Mouse (Mus musculus) CH12.LX (cell line): ENCODE measurements around the gene Napsa. TPM values are rescaled to one million over a fixed set of nuclear protein-coding genes. Genes with fewer than 3 reads are reported as not detected.

Experiments
- DNase-seq: peaks from one replicate; pipeline ENCODE4 v3.0.0-alpha.2; 2013; ENCODE audit errors: extremely low read depth
- H3K27ac ChIP-seq: 2 replicates; pipeline ENCODE4 v1.5.1; 2012; ENCODE audit warnings: low read depth, mild to moderate bottlenecking, control low read depth, moderate library complexity; ENCODE audit not compliant: insufficient read depth
- H3K27me3 ChIP-seq: replicated peaks from 2 replicates; pipeline ENCODE3; 2012; ENCODE audit warnings: inconsistent platforms
- H3K36me3 ChIP-seq, 2 experiments: replicated peaks in 1 of 2; 2 replicates each; pipeline versions ENCODE3 to v1.6.1; 2012; ENCODE audit warnings: inconsistent platforms in 1 of 2, low read length in 1 of 2, mild to moderate bottlenecking in 1 of 2, mixed read lengths in 1 of 2, moderate library complexity in 1 of 2; ENCODE audit not compliant: control insufficient read depth in 1 of 2, insufficient read depth in 1 of 2
- H3K4me1 ChIP-seq, 2 experiments: 2 replicates each; pipeline ENCODE4 v1.6.1; 2012; ENCODE audit warnings: inconsistent platforms in 1 of 2, moderate library complexity in 1 of 2; ENCODE audit not compliant: insufficient read depth in 2 of 2, control insufficient read depth in 1 of 2
- H3K4me2 ChIP-seq: 2 replicates; pipeline ENCODE4 v1.6.1; 2012; ENCODE audit warnings: low read depth, mild to moderate bottlenecking, control low read depth; ENCODE audit not compliant: poor library complexity, insufficient read depth, severe bottlenecking
- H3K4me3 ChIP-seq, 3 experiments: fragments of 150-350 bp in 1 of 3; sonication (generic) in 1 of 3; replicated peaks in 1 of 3; 2 replicates each; pipeline versions ENCODE3 to v1.5.1; 2011 to 2012; ENCODE audit warnings: low read depth in 2 of 3, low read length in 2 of 3, mild to moderate bottlenecking in 2 of 3, moderate library complexity in 2 of 3, control low read depth in 1 of 3, improper control_type of control experiment in 1 of 3, inconsistent platforms in 1 of 3, mixed read lengths in 1 of 3; ENCODE audit not compliant: poor library complexity in 1 of 3
- H3K79me2 ChIP-seq: replicated peaks from 2 replicates; pipeline ENCODE4 v1.6.1; 2012; ENCODE audit warnings: mild to moderate bottlenecking, moderate library complexity; ENCODE audit not compliant: control insufficient read depth, poor library complexity, insufficient read depth, severe bottlenecking; ENCODE audit errors: extremely low read depth
- H3K9ac ChIP-seq: 2 replicates; pipeline ENCODE4 v1.6.1; 2012; ENCODE audit warnings: low read depth, mild to moderate bottlenecking, control low read depth, moderate library complexity; ENCODE audit not compliant: insufficient read depth
- H3K9me3 ChIP-seq: replicated peaks from 2 replicates; pipeline ENCODE3; 2012; ENCODE audit warnings: low read length, inconsistent platforms, mixed read lengths
- BHLHE40 ChIP-seq: IDR thresholded peaks from 2 replicates; pipeline ENCODE4 v1.6.1; 2011; ENCODE audit warnings: mild to moderate bottlenecking, low read depth, low read length, improper control_type of control experiment
- CTCF ChIP-seq, 2 experiments: IDR thresholded peaks in 1 of 2; conservative IDR thresholded peaks in 1 of 2; 2 replicates each; pipeline ENCODE4 v1.5.1; 2011 to 2012; ENCODE audit warnings: low read depth in 2 of 2, low read length in 2 of 2, improper control_type of control experiment in 1 of 2, inconsistent platforms in 1 of 2, mild to moderate bottlenecking in 1 of 2, moderate library complexity in 1 of 2
- E2F4 ChIP-seq: IDR thresholded peaks from 2 replicates; pipeline ENCODE4 v1.6.1; 2011; ENCODE audit warnings: low read depth, low read length, improper control_type of control experiment; ENCODE audit not compliant: insufficient replicate concordance
- ETS1 ChIP-seq: conservative IDR thresholded peaks from 2 replicates; pipeline ENCODE4 v1.6.1; 2012; ENCODE audit warnings: low read depth, mild to moderate bottlenecking, inconsistent platforms, low read length, improper control_type of control experiment, moderate library complexity
- JUND ChIP-seq: conservative IDR thresholded peaks from 2 replicates; pipeline ENCODE4 v1.6.1; 2011; ENCODE audit warnings: low read depth, low read length, improper control_type of control experiment
- KAT2A ChIP-seq: IDR thresholded peaks from 2 replicates; pipeline ENCODE4 v1.6.1; 2012; ENCODE audit warnings: low read length, improper control_type of control experiment, inconsistent platforms; ENCODE audit not compliant: insufficient replicate concordance
- MAX ChIP-seq: IDR thresholded peaks from 2 replicates; pipeline ENCODE4 v1.6.1; 2011; ENCODE audit warnings: low read length, improper control_type of control experiment
- MAZ ChIP-seq: IDR thresholded peaks from 2 replicates; pipeline ENCODE4 v1.6.1; 2012; ENCODE audit warnings: low read depth, mild to moderate bottlenecking, inconsistent platforms, low read length, improper control_type of control experiment, moderate library complexity
- MYC ChIP-seq: IDR thresholded peaks from 2 replicates; pipeline ENCODE4 v1.6.1; 2011; ENCODE audit warnings: low read depth, mild to moderate bottlenecking, improper control_type of control experiment, low read length
- NELFE ChIP-seq: IDR thresholded peaks from 2 replicates; pipeline ENCODE4 v1.6.1; 2011; ENCODE audit warnings: low read depth, low read length, improper control_type of control experiment
- NRF1 ChIP-seq: IDR thresholded peaks from 2 replicates; pipeline ENCODE4 v1.6.1; 2014; ENCODE audit warnings: low read depth, mild to moderate bottlenecking, inconsistent platforms, low read length, improper control_type of control experiment, moderate library complexity
- PAX5 ChIP-seq: IDR thresholded peaks from 2 replicates; pipeline ENCODE4 v1.6.1; 2012; ENCODE audit warnings: low read length, inconsistent platforms, mixed read lengths
- POLR2A ChIP-seq: IDR thresholded peaks from 2 replicates; pipeline ENCODE4 v1.6.1; 2011; ENCODE audit warnings: low read depth, mild to moderate bottlenecking, improper control_type of control experiment, low read length
- SMC3 ChIP-seq: IDR thresholded peaks from 2 replicates; pipeline ENCODE4 v1.6.1; 2011; ENCODE audit warnings: low read depth, low read length, improper control_type of control experiment
- TBP ChIP-seq: conservative IDR thresholded peaks from 2 replicates; pipeline ENCODE4 v1.6.1; 2011; ENCODE audit warnings: low read depth, low read length, improper control_type of control experiment
- TCF12 ChIP-seq: IDR thresholded peaks from 2 replicates; pipeline ENCODE4 v1.6.1; 2014; ENCODE audit warnings: low read depth, mild to moderate bottlenecking, inconsistent platforms, low read length, improper control_type of control experiment
- UBTF ChIP-seq: IDR thresholded peaks from 2 replicates; pipeline ENCODE4 v1.6.1; 2012; ENCODE audit warnings: low read depth, mild to moderate bottlenecking, inconsistent platforms, low read length, improper control_type of control experiment, moderate library complexity
- USF1 ChIP-seq: IDR thresholded peaks from 2 replicates; pipeline ENCODE4 v1.6.1; 2014; ENCODE audit warnings: low read depth, mild to moderate bottlenecking, inconsistent platforms, low read length, improper control_type of control experiment
- USF2 ChIP-seq: conservative IDR thresholded peaks from 2 replicates; pipeline ENCODE4 v1.6.1; 2011; ENCODE audit warnings: low read depth, low read length, improper control_type of control experiment
- ZC3H11A ChIP-seq: IDR thresholded peaks from 2 replicates; pipeline ENCODE4 v1.6.1; 2012; ENCODE audit warnings: low read depth, mild to moderate bottlenecking, inconsistent platforms, low read length, improper control_type of control experiment
- ZKSCAN1 ChIP-seq: IDR thresholded peaks from 2 replicates; pipeline ENCODE4 v1.6.1; 2012; ENCODE audit warnings: low read depth, inconsistent platforms, low read length, improper control_type of control experiment, borderline replicate concordance
- ZMIZ1 ChIP-seq: IDR thresholded peaks from 2 replicates; pipeline ENCODE4 v1.6.1; 2012; ENCODE audit warnings: low read depth, mild to moderate bottlenecking, inconsistent platforms, low read length, improper control_type of control experiment
- ZNF384 ChIP-seq: IDR thresholded peaks from 2 replicates; pipeline ENCODE4 v1.6.1; 2012; ENCODE audit warnings: low read depth, low read length, improper control_type of control experiment, inconsistent platforms
- dilution Hi-C: fragments of 300-500 bp; cut with MboI; formaldehyde crosslinking; loops from 2 replicates; pipeline ENCODE4 v1.14.3; 2020; ENCODE audit warnings: low sequenced_read_pairs; ENCODE audit not compliant: extremely low pct_unique_long_range_greater_than_20kb, extremely low pct_ligation_motif_present
- in situ Hi-C: fragments of 300-500 bp; cut with MboI; formaldehyde crosslinking; loops from 3 replicates; pipeline ENCODE4 v1.14.3; 2019; ENCODE audit warnings: low sequenced_read_pairs, low pct_ligation_motif_present, low pct_unique_long_range_greater_than_20kb, mixed read lengths
- polyA plus RNA-seq: library from polyadenylated mRNA; unstranded; fragments of >175 nt; gene quantifications from 2 replicates; pipeline ENCODE4 v1.2.1, GENCODE M21; 2012; ENCODE audit warnings: low read depth; ENCODE audit not compliant: insufficient read length
- total RNA-seq, 2 experiments: library from RNA; depleted of rRNA; stranded (reverse); fragments of 300-350 nt in 1 of 2; fragments of >200 nt in 1 of 2; gene quantifications; 2 replicates each; pipeline ENCODE4 v1.2.3; 2012 to 2014

Napsa gene
- total and polyA plus RNA-seq, 3 experiments = 175 to 253 (median 194) TPM

- Histone ChIP-seq H3K4me3 (peak overlapping the region; percentile 52 to 57 (median 54)), H3K27me3 (no peaks in the 10 kb centered on the region)
Observed at GRCm38 (mm10) chr7:44603186-44603855, 31.1 kb downstream of the Napsa start.

GRCm38 (mm10) chr7:44604139-44604606 is 32.0 kb downstream of the Napsa start:
- no peaks in the 10 kb centered on the region for H3K79me2 ChIP-seq
- no peaks in the 10 kb centered on the region for H3K27me3 ChIP-seq
- dilution Hi-C loops = no loop called here
- peaks cover 0 to 9% of the 10 kb centered on the region in 2 experiments for H3K36me3 ChIP-seq
- H3K4me2 ChIP-seq = peak overlapping the region; percentile 81
- peak; percentile 68 for TF ChIP-seq POLR2A
- TF ChIP-seq MAX = no peak
- no peak for TF ChIP-seq PAX5
- no peak for TF ChIP-seq ZKSCAN1
- peak; percentile 95 for TF ChIP-seq NRF1
- no peak for TF ChIP-seq KAT2A
- TF ChIP-seq MAZ = peak; percentile 53; the same call in 1 of the 2 replicates
- no peak for TF ChIP-seq TCF12
- no peak for TF ChIP-seq USF1
- H3K9ac ChIP-seq = peak overlapping the region; percentile 57
- H3K9me3 ChIP-seq = no peaks in the 10 kb centered on the region
- no peak overlapping the region for H3K27ac ChIP-seq
- peak; percentile 75 for DNase-seq
- peaks cover 15 to 28% of the 10 kb centered on the region in 2 experiments for H3K4me1 ChIP-seq
- in situ Hi-C loops = no loop called here
- peak overlapping the region; percentile 52 to 57 (median 54) for H3K4me3 ChIP-seq

More at GRCm38 (mm10) chr7:44603186-44603855, 31.1 kb downstream of the Napsa start:
- no peak for DNase-seq
- no peaks in the 10 kb centered on the region for H3K9me3 ChIP-seq
- H3K79me2 ChIP-seq = no peaks in the 10 kb centered on the region
- H3K36me3 ChIP-seq = peaks cover 0 to 15% of the 10 kb centered on the region in 2 experiments
- TF ChIP-seq USF2 = no peak
- no peak for TF ChIP-seq MAZ
- TF ChIP-seq MAX = no peak
- no peak for TF ChIP-seq CTCF (conservative IDR thresholded peaks at IDR 0.05 in 1 of 2, IDR thresholded peaks at IDR 0.05 in 1 of 2; ENCODE audit: low read depth in 2 of 2, low read length in 2 of 2)
- TF ChIP-seq MYC = no peak
- TF ChIP-seq ZKSCAN1 = no peak
- no peak for TF ChIP-seq ZMIZ1
- TF ChIP-seq JUND = no peak
- TF ChIP-seq SMC3 = no peak
- TF ChIP-seq BHLHE40 = no peak
- no peak for TF ChIP-seq E2F4
- no peak for TF ChIP-seq ZNF384
- TF ChIP-seq ETS1 = no peak
- TF ChIP-seq NELFE = no peak
- TF ChIP-seq ZC3H11A = no peak
- TF ChIP-seq TCF12 = no peak
- no peak for TF ChIP-seq UBTF
- no peak for TF ChIP-seq NRF1
- no peak for TF ChIP-seq TBP
- in situ Hi-C loops (no loop called here), dilution Hi-C loops (no loop called here)
- H3K27ac ChIP-seq = no peak overlapping the region
- peaks cover 9 to 21% of the 10 kb centered on the region in 2 experiments; a peak in 2 of 4 replicates for H3K4me1 ChIP-seq
- H3K9ac ChIP-seq = peak overlapping the region; percentile 57
- peak overlapping the region; percentile 81; the same call in 1 of the 2 replicates for H3K4me2 ChIP-seq
